Mouse (Mus musculus): ENCODE data around the gene Rhof. TPM values are rescaled to one million over a fixed set of nuclear protein-coding genes. Genes with fewer than 3 reads are reported as not detected.
A peak's percentile ranks its signal among the peaks of the same experiment; 100 is the strongest.

Rhof gene
- polyA plus RNA-seq, 1 experiment from 2014 or later, result 7.1 TPM

GRCm38 (mm10) chr5:123151707-123152362 lies 19.3 kb upstream of the Rhof start:
- Histone ChIP-seq H3K4me2 (ENCODE audit: low read length) (peak overlapping the region; percentile 60; the same call in 1 of the 2 replicates), H3K9me3 (ENCODE audit: control insufficient read depth, low read length) (no peaks in the 10 kb centered on the region), H3K4me1 (ENCODE audit: control insufficient read depth, insufficient read depth, low read length) (peaks cover 29% of the 10 kb centered on the region), H3K9ac (replicated peaks; ENCODE audit: low read length) (no peak overlapping the region), H3K27me3 (ENCODE audit: control insufficient read depth, insufficient read depth, low read length) (no peaks in the 10 kb centered on the region), H3K27ac (replicated peaks; ENCODE audit: low read depth, low read length) (no peak overlapping the region), H3K36me3 (ENCODE audit: control insufficient read depth, insufficient read depth, low read length) (peaks cover 88% of the 10 kb centered on the region), H3K4me3 (replicated peaks; ENCODE audit: low read depth, low read length) (no peak overlapping the region)
- DNase-seq, result no peak
- ATAC-seq (ENCODE audit: low FRiP score, low TSS enrichment), result no peak
- WGBS, result 96% methylated on average over 19 of the region's 19 CpGs

GRCm38 (mm10) chr5:123151077-123151476 lies 18.6 kb upstream of the Rhof start:
- Histone ChIP-seq H3K4me2 (ENCODE audit: low read length) (peak overlapping the region; percentile 60), H3K36me3 (ENCODE audit: control insufficient read depth, insufficient read depth, low read length) (peaks cover 88% of the 10 kb centered on the region), H3K4me3 (replicated peaks; ENCODE audit: low read depth, low read length) (peak overlapping the region; percentile 36), H3K9ac (replicated peaks; ENCODE audit: low read length) (peak overlapping the region; percentile 29; the same call in 1 of the 2 replicates), H3K27ac (replicated peaks; ENCODE audit: low read depth, low read length) (no peak overlapping the region), H3K4me1 (ENCODE audit: control insufficient read depth, insufficient read depth, low read length) (peaks cover 29% of the 10 kb centered on the region), H3K9me3 (ENCODE audit: control insufficient read depth, low read length) (no peaks in the 10 kb centered on the region), H3K27me3 (ENCODE audit: control insufficient read depth, insufficient read depth, low read length) (no peaks in the 10 kb centered on the region)
- ATAC-seq (ENCODE audit: low FRiP score, low TSS enrichment) (no peak), DNase-seq (peak; percentile 67)
- 47% methylated on average over 7 of the region's 7 CpGs for WGBS

GRCm38 (mm10) chr5:123150641-123151040 lies 18.1 kb upstream of the Rhof start:
- Histone ChIP-seq H3K4me2 (ENCODE audit: low read length) (peak overlapping the region; percentile 60), H3K9ac (replicated peaks; ENCODE audit: low read length) (peak overlapping the region; percentile 29), H3K4me3 (replicated peaks; ENCODE audit: low read depth, low read length) (peak overlapping the region; percentile 36), H3K4me1 (ENCODE audit: control insufficient read depth, insufficient read depth, low read length) (peaks cover 33% of the 10 kb centered on the region), H3K36me3 (ENCODE audit: control insufficient read depth, insufficient read depth, low read length) (peaks cover 86% of the 10 kb centered on the region), H3K9me3 (ENCODE audit: control insufficient read depth, low read length) (no peaks in the 10 kb centered on the region), H3K27ac (replicated peaks; ENCODE audit: low read depth, low read length) (no peak overlapping the region), H3K27me3 (ENCODE audit: control insufficient read depth, insufficient read depth, low read length) (no peaks in the 10 kb centered on the region)
- no peak for ATAC-seq (ENCODE audit: low FRiP score, low TSS enrichment)
- 44% methylated on average over 7 of the region's 7 CpGs for WGBS
- DNase-seq, result no peak

GRCm38 (mm10) chr5:123149451-123150400 lies 17.2 kb upstream of the Rhof start:
- Histone ChIP-seq H3K36me3 (ENCODE audit: control insufficient read depth, insufficient read depth, low read length) (peaks cover 79% of the 10 kb centered on the region), H3K9ac (replicated peaks; ENCODE audit: low read length) (peak overlapping the region; percentile 37), H3K27me3 (ENCODE audit: control insufficient read depth, insufficient read depth, low read length) (no peaks in the 10 kb centered on the region), H3K4me3 (replicated peaks; ENCODE audit: low read depth, low read length) (peak overlapping the region; percentile 36), H3K4me2 (ENCODE audit: low read length) (peak overlapping the region; percentile 60), H3K9me3 (ENCODE audit: control insufficient read depth, low read length) (no peaks in the 10 kb centered on the region), H3K27ac (replicated peaks; ENCODE audit: low read depth, low read length) (peak overlapping the region; percentile 20; the same call in 1 of the 2 replicates), H3K4me1 (ENCODE audit: control insufficient read depth, insufficient read depth, low read length) (peaks cover 42% of the 10 kb centered on the region)
- 11% methylated on average over 19 of the region's 19 CpGs for WGBS
- DNase-seq, result peak; percentile 92
- peak; percentile 85 for ATAC-seq (ENCODE audit: low FRiP score, low TSS enrichment)

- no peaks in the 10 kb centered on the region for H3K9me3 ChIP-seq (ENCODE audit: control insufficient read depth, low read length)
- 82% methylated on average over 25 of the region's 25 CpGs for WGBS
- peak overlapping the region; percentile 60; the same call in 1 of the 2 replicates for H3K4me2 ChIP-seq (ENCODE audit: low read length)
- H3K9ac ChIP-seq (replicated peaks; ENCODE audit: low read length), result 0 out of 2 replicates have a peak overlapping the region, but pooled peaks have one; percentile 14
- H3K27ac ChIP-seq (replicated peaks; ENCODE audit: low read depth, low read length), result no peak overlapping the region
- ATAC-seq (ENCODE audit: low FRiP score, low TSS enrichment), result no peak
- H3K36me3 ChIP-seq (ENCODE audit: control insufficient read depth, insufficient read depth, low read length), result peaks cover 64% of the 10 kb centered on the region
- no peak overlapping the region for H3K4me3 ChIP-seq (replicated peaks; ENCODE audit: low read depth, low read length)
- peaks cover 52% of the 10 kb centered on the region for H3K4me1 ChIP-seq (ENCODE audit: control insufficient read depth, insufficient read depth, low read length)
- H3K27me3 ChIP-seq (ENCODE audit: control insufficient read depth, insufficient read depth, low read length), result no peaks in the 10 kb centered on the region
- DNase-seq, result no peak
Observed at GRCm38 (mm10) chr5:123148073-123148722, 15.7 kb upstream of the Rhof start.

- Histone ChIP-seq H3K27ac (replicated peaks; ENCODE audit: low read depth, low read length) (no peak overlapping the region), H3K9ac (replicated peaks; ENCODE audit: low read length) (no peak overlapping the region), H3K4me1 (ENCODE audit: control insufficient read depth, insufficient read depth, low read length) (peaks cover 52% of the 10 kb centered on the region), H3K27me3 (ENCODE audit: control insufficient read depth, insufficient read depth, low read length) (no peaks in the 10 kb centered on the region), H3K36me3 (ENCODE audit: control insufficient read depth, insufficient read depth, low read length) (peaks cover 57% of the 10 kb centered on the region), H3K4me3 (replicated peaks; ENCODE audit: low read depth, low read length) (no peak overlapping the region), H3K9me3 (ENCODE audit: control insufficient read depth, low read length) (no peaks in the 10 kb centered on the region), H3K4me2 (ENCODE audit: low read length) (no peak overlapping the region)
- 86% methylated on average over 17 of the region's 17 CpGs for WGBS
- ATAC-seq (ENCODE audit: low FRiP score, low TSS enrichment), result no peak
- DNase-seq, result no peak
Observed at GRCm38 (mm10) chr5:123147569-123147968, 15.1 kb upstream of the Rhof start.

- no peak for ATAC-seq (ENCODE audit: low FRiP score, low TSS enrichment)
- DNase-seq, result no peak
- Histone ChIP-seq H3K27ac (replicated peaks; ENCODE audit: low read depth, low read length) (no peak overlapping the region), H3K4me2 (ENCODE audit: low read length) (0 out of 2 replicates have a peak overlapping the region, but pooled peaks have one; percentile 100), H3K9me3 (ENCODE audit: control insufficient read depth, low read length) (no peaks in the 10 kb centered on the region), H3K27me3 (ENCODE audit: control insufficient read depth, insufficient read depth, low read length) (no peaks in the 10 kb centered on the region), H3K4me3 (replicated peaks; ENCODE audit: low read depth, low read length) (no peak overlapping the region), H3K4me1 (ENCODE audit: control insufficient read depth, insufficient read depth, low read length) (peaks cover 49% of the 10 kb centered on the region), H3K9ac (replicated peaks; ENCODE audit: low read length) (no peak overlapping the region), H3K36me3 (ENCODE audit: control insufficient read depth, insufficient read depth, low read length) (peaks cover 45% of the 10 kb centered on the region)
- 84% methylated on average over 11 of the region's 11 CpGs for WGBS
Observed at GRCm38 (mm10) chr5:123146357-123146756, 13.9 kb upstream of the Rhof start.

All from midbrain, embryonic 14.5 days (tissue).